Mouse (Mus musculus): Measurements from ENCODE around the gene Prkd2. TPM values are rescaled to one million over a fixed set of nuclear protein-coding genes. Genes with fewer than 3 reads are reported as not detected.

The Prkd2 gene
- polyA plus RNA-seq, 1 experiment from 2014 or later = 11.2 TPM

- peaks cover 30% of the 10 kb centered on the region for H3K36me3 ChIP-seq (ENCODE audit: control insufficient read depth, insufficient read depth, low read length)
- no peak overlapping the region for H3K9ac ChIP-seq (ENCODE audit: low read length)
- 80% methylated on average over 3 of the region's 3 CpGs for WGBS
Measured at GRCm38 (mm10) chr7:16918670-16919069, 76.0 kb downstream of the Prkd2 start.

GRCm38 (mm10) chr7:16919395-16920149, 76.9 kb downstream of the Prkd2 start:
- ATAC-seq (ENCODE audit: insufficient read depth, low FRiP score, low TSS enrichment) (no peak), DNase-seq (ENCODE audit: low spot score) (no peak)
- no peak overlapping the region for H3K4me3 ChIP-seq (ENCODE audit: low read depth, low read length)
- WGBS = 93% methylated on average over 13 of the region's 13 CpGs
- H3K9ac ChIP-seq (ENCODE audit: low read length) = no peak overlapping the region
- H3K4me1 ChIP-seq (ENCODE audit: control insufficient read depth, insufficient read depth, low read length) = peaks cover 22% of the 10 kb centered on the region
- H3K4me2 ChIP-seq (ENCODE audit: low read depth) = no peak overlapping the region
- no peak overlapping the region for H3K27ac ChIP-seq (ENCODE audit: low read depth, low read length)
- no peaks in the 10 kb centered on the region for H3K9me3 ChIP-seq (ENCODE audit: control insufficient read depth, low read length)
- H3K36me3 ChIP-seq (ENCODE audit: control insufficient read depth, insufficient read depth, low read length) = peaks cover 28% of the 10 kb centered on the region
- no peaks in the 10 kb centered on the region for H3K27me3 ChIP-seq (ENCODE audit: control insufficient read depth, insufficient read depth, low read length)

More at GRCm38 (mm10) chr7:16918670-16919069, 76.0 kb downstream of the Prkd2 start:
- Histone ChIP-seq H3K4me3 (ENCODE audit: low read depth, low read length) (no peak overlapping the region), H3K4me1 (ENCODE audit: control insufficient read depth, insufficient read depth, low read length) (peaks cover 22% of the 10 kb centered on the region), H3K27me3 (ENCODE audit: control insufficient read depth, insufficient read depth, low read length) (no peaks in the 10 kb centered on the region), H3K4me2 (ENCODE audit: low read depth) (no peak overlapping the region), H3K9me3 (ENCODE audit: control insufficient read depth, low read length) (no peaks in the 10 kb centered on the region), H3K27ac (ENCODE audit: low read depth, low read length) (no peak overlapping the region)
- DNase-seq (ENCODE audit: low spot score) (no peak), ATAC-seq (ENCODE audit: insufficient read depth, low FRiP score, low TSS enrichment) (no peak)

Other genes with a start within 250 kb of the Prkd2 start
- gene Arhgap35, start 227.9 kb upstream of the Prkd2 start, polyA plus RNA-seq (2014; fragmentation: Nextera tagmentation; extraction: Ambion mirVana) = 40.8 and 41.7 TPM in 2 replicates
- gene Ceacam15, start 167.2 kb upstream of the Prkd2 start, polyA plus RNA-seq (2014; fragmentation: Nextera tagmentation; extraction: Ambion mirVana) = not detected in 2 replicates
- gene Ceacam9, start 121.0 kb upstream of the Prkd2 start, polyA plus RNA-seq (2014; fragmentation: Nextera tagmentation; extraction: Ambion mirVana) = not detected in 2 replicates
- gene Ap2s1, start 104.5 kb upstream of the Prkd2 start, polyA plus RNA-seq (2014; fragmentation: Nextera tagmentation; extraction: Ambion mirVana) = 284 and 285 TPM in 2 replicates
- 17.2 and 17.3 TPM in 2 replicates for gene Slc1a5, start 61.6 kb upstream of the Prkd2 start, polyA plus RNA-seq (2014; fragmentation: Nextera tagmentation; extraction: Ambion mirVana)
- 140 and 143 TPM in 2 replicates for gene Strn4, start 27.0 kb upstream of the Prkd2 start, polyA plus RNA-seq (2014; fragmentation: Nextera tagmentation; extraction: Ambion mirVana)
- gene Fkrp, start 26.2 kb upstream of the Prkd2 start, polyA plus RNA-seq (2014; fragmentation: Nextera tagmentation; extraction: Ambion mirVana) = 24.3 and 24.4 TPM in 2 replicates
- gene Dact3, start 32.4 kb downstream of the Prkd2 start, polyA plus RNA-seq (2014; fragmentation: Nextera tagmentation; extraction: Ambion mirVana) = 9.5 and 10.6 TPM in 2 replicates
- gene Gng8, start 48.9 kb downstream of the Prkd2 start, polyA plus RNA-seq (2014; fragmentation: Nextera tagmentation; extraction: Ambion mirVana) = 7.0 and 7.2 TPM in 2 replicates
- 0.41 and 0.76 TPM in 2 replicates for gene Ptgir, start 63.6 kb downstream of the Prkd2 start, polyA plus RNA-seq (2014; fragmentation: Nextera tagmentation; extraction: Ambion mirVana)
- 257 and 263 TPM in 2 replicates for gene Calm3, start 81.2 kb downstream of the Prkd2 start, polyA plus RNA-seq (2014; fragmentation: Nextera tagmentation; extraction: Ambion mirVana)
- gene Pnmal2, start 101.8 kb downstream of the Prkd2 start, polyA plus RNA-seq (2014; fragmentation: Nextera tagmentation; extraction: Ambion mirVana) = 9.4 and 10.5 TPM in 2 replicates
- gene Pnmal1, start 116.8 kb downstream of the Prkd2 start, polyA plus RNA-seq (2014; fragmentation: Nextera tagmentation; extraction: Ambion mirVana) = 15.6 and 18.0 TPM in 2 replicates
- 1.8 and 2.0 TPM in 2 replicates for gene Gm42372, start 140.2 kb downstream of the Prkd2 start, polyA plus RNA-seq (2014; fragmentation: Nextera tagmentation; extraction: Ambion mirVana)
- gene Ccdc8, start 149.8 kb downstream of the Prkd2 start, polyA plus RNA-seq (2014; fragmentation: Nextera tagmentation; extraction: Ambion mirVana) = 16.9 and 17.7 TPM in 2 replicates
- gene Ppp5c, start 185.0 kb downstream of the Prkd2 start, polyA plus RNA-seq (2014; fragmentation: Nextera tagmentation; extraction: Ambion mirVana) = 120 and 128 TPM in 2 replicates
- gene Hif3a, start 219.5 kb downstream of the Prkd2 start, polyA plus RNA-seq (2014; fragmentation: Nextera tagmentation; extraction: Ambion mirVana) = 6.9 and 7.6 TPM in 2 replicates
- 0.09 TPM in 1 of 2 replicates, not detected in the other for gene Psg16, start 231.1 kb downstream of the Prkd2 start, polyA plus RNA-seq (2014; fragmentation: Nextera tagmentation; extraction: Ambion mirVana)

Measured in neural tube, embryonic 11.5 days (tissue).